Mouse (Mus musculus): Measurements from ENCODE around the gene Tgfbr2. TPM values are rescaled to one million over a fixed set of nuclear protein-coding genes. Genes with fewer than 3 reads are reported as not detected.

Gene Tgfbr2
- polyA plus RNA-seq, 1 experiment from 2014 or later: 8.8 TPM

DNA sequence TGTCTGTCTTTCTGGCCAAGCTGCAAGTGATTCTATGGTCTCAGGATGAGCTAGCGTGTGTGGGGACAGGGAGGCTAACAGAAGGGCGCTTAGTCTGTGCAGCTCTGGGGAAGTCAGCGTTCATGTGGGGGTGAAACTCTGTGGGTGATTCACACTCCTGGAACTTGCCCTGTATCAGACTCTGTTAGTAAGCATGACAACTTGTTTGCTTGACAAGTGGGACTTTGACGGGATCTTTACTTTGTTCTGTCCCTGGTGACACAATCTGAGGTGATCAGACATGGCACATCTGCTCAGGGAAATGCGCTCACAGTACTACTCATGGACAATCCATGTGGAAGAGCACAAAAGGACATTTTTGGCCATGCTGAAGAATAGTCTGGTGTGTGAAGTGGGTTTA, 87.9 kb downstream of the Tgfbr2 start:
- Histone ChIP-seq H3K36me3 (ENCODE audit: control insufficient read depth, insufficient read depth, low read length) (no peaks in the 10 kb centered on the region), H3K27me3 (ENCODE audit: control insufficient read depth, insufficient read depth, low read length) (no peaks in the 10 kb centered on the region), H3K4me1 (replicated peaks; ENCODE audit: control insufficient read depth, insufficient read depth, low read length) (no peaks in the 10 kb centered on the region), H3K9me3 (ENCODE audit: control insufficient read depth, low read length) (no peaks in the 10 kb centered on the region), H3K4me3 (ENCODE audit: low read depth, low read length) (no peak overlapping the region), H3K4me2 (replicated peaks; ENCODE audit: low read depth, low read length) (no peak overlapping the region), H3K9ac (ENCODE audit: low read depth, low read length) (no peak overlapping the region), H3K27ac (ENCODE audit: low read depth, low read length) (no peak overlapping the region)
- ATAC-seq (ENCODE audit: low FRiP score) (no peak), DNase-seq (ENCODE audit: low spot score) (no peak)
- 88% methylated on average over 5 of the region's 5 CpGs for WGBS

GRCm38 (mm10) chr9:116085999-116086398, 89.2 kb downstream of the Tgfbr2 start:
- H3K27ac ChIP-seq (ENCODE audit: low read depth, low read length): no peak overlapping the region
- no peaks in the 10 kb centered on the region for H3K27me3 ChIP-seq (ENCODE audit: control insufficient read depth, insufficient read depth, low read length)
- DNase-seq (ENCODE audit: low spot score): no peak
- H3K4me1 ChIP-seq (replicated peaks; ENCODE audit: control insufficient read depth, insufficient read depth, low read length): no peaks in the 10 kb centered on the region
- no peaks in the 10 kb centered on the region for H3K36me3 ChIP-seq (ENCODE audit: control insufficient read depth, insufficient read depth, low read length)
- WGBS: 89% methylated on average over 6 of the region's 6 CpGs
- H3K4me2 ChIP-seq (replicated peaks; ENCODE audit: low read depth, low read length): no peak overlapping the region
- no peak overlapping the region for H3K4me3 ChIP-seq (ENCODE audit: low read depth, low read length)
- no peak overlapping the region for H3K9ac ChIP-seq (ENCODE audit: low read depth, low read length)
- no peak for ATAC-seq (ENCODE audit: low FRiP score)
- H3K9me3 ChIP-seq (ENCODE audit: control insufficient read depth, low read length): no peaks in the 10 kb centered on the region

DNA sequence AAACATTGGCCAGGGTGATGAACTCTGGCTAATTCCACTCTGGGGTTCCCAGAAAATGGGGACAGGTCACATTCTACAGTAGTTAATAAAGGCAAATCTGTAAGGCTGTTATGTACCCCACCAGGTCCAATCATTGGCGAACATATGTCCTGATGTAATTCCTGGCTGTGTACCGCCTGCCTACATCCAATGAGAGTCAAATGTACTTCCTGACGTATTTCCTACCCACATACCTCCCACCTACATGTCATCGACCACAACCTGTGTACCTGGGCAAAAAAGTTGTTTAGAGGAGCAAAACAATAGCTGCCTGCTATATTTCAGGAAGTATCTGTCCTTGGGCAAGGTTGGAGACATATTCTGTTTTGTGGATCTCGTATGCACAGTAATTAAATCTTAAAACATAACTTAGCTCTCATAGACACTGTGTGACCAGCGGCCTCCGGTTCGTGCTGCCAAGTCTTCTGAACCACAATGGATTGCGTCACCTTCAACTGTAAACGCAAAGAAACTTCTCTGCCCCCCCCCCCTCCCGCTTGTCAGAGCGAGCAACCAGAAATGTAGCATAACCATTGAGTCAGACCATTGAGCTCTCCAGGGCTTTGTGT, 90.7 kb downstream of the Tgfbr2 start:
- DNase-seq (ENCODE audit: low spot score): no peak
- Histone ChIP-seq H3K4me2 (replicated peaks; ENCODE audit: low read depth, low read length) (no peak overlapping the region), H3K4me1 (replicated peaks; ENCODE audit: control insufficient read depth, insufficient read depth, low read length) (no peaks in the 10 kb centered on the region), H3K27me3 (ENCODE audit: control insufficient read depth, insufficient read depth, low read length) (no peaks in the 10 kb centered on the region), H3K4me3 (ENCODE audit: low read depth, low read length) (no peak overlapping the region), H3K27ac (ENCODE audit: low read depth, low read length) (no peak overlapping the region), H3K9me3 (ENCODE audit: control insufficient read depth, low read length) (no peaks in the 10 kb centered on the region), H3K36me3 (ENCODE audit: control insufficient read depth, insufficient read depth, low read length) (no peaks in the 10 kb centered on the region), H3K9ac (ENCODE audit: low read depth, low read length) (no peak overlapping the region)
- 94% methylated on average over 12 of the region's 12 CpGs for WGBS
- ATAC-seq (ENCODE audit: low FRiP score): no peak

DNA sequence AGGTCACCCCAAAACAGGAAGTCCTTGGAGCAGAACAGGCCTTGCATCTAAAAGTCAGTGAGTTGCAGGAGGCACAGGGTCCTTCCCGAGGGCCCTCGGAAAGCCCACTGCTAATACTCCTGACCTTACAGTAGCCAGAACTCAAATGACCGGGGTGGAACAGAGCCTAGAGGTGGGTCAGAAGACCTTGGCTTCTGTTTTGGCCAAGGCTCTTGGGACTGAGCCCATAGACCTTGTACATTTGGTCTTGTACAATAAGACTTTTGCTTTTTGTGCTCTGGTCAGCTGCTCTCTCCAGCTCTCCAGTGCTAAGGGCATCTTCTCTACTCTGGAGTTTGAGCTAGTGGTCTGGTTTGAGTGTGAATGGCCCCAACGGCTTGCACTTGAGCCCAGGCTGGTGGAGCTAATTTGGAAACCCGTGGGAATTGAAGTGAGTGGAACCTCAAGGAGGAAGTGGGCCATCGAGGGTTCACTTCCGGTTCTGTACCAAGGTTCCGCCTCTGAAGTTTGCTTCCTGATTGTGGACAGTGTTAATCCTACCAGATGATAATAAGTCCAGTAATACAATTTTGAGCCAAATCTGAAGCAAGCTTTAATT, 91.3 kb downstream of the Tgfbr2 start:
- Histone ChIP-seq H3K9ac (ENCODE audit: low read depth, low read length) (no peak overlapping the region), H3K4me1 (replicated peaks; ENCODE audit: control insufficient read depth, insufficient read depth, low read length) (no peaks in the 10 kb centered on the region), H3K4me3 (ENCODE audit: low read depth, low read length) (no peak overlapping the region), H3K36me3 (ENCODE audit: control insufficient read depth, insufficient read depth, low read length) (no peaks in the 10 kb centered on the region), H3K4me2 (replicated peaks; ENCODE audit: low read depth, low read length) (no peak overlapping the region), H3K27me3 (ENCODE audit: control insufficient read depth, insufficient read depth, low read length) (no peaks in the 10 kb centered on the region), H3K9me3 (ENCODE audit: control insufficient read depth, low read length) (no peaks in the 10 kb centered on the region), H3K27ac (ENCODE audit: low read depth, low read length) (no peak overlapping the region)
- no peak for DNase-seq (ENCODE audit: low spot score)
- WGBS: 88% methylated on average over 8 of the region's 8 CpGs
- ATAC-seq (ENCODE audit: low FRiP score): no peak

- Histone ChIP-seq H3K36me3 (ENCODE audit: control insufficient read depth, insufficient read depth, low read length) (no peaks in the 10 kb centered on the region), H3K27me3 (ENCODE audit: control insufficient read depth, insufficient read depth, low read length) (no peaks in the 10 kb centered on the region), H3K4me3 (ENCODE audit: low read depth, low read length) (no peak overlapping the region), H3K9ac (ENCODE audit: low read depth, low read length) (no peak overlapping the region), H3K4me2 (replicated peaks; ENCODE audit: low read depth, low read length) (no peak overlapping the region), H3K4me1 (replicated peaks; ENCODE audit: control insufficient read depth, insufficient read depth, low read length) (no peaks in the 10 kb centered on the region), H3K9me3 (ENCODE audit: control insufficient read depth, low read length) (no peaks in the 10 kb centered on the region), H3K27ac (ENCODE audit: low read depth, low read length) (no peak overlapping the region)
- no peak for ATAC-seq (ENCODE audit: low FRiP score)
- WGBS: 89% methylated on average over 5 of the region's 5 CpGs
- no peak for DNase-seq (ENCODE audit: low spot score)
Observed at GRCm38 (mm10) chr9:116083300-116083699, 91.9 kb downstream of the Tgfbr2 start.

DNA sequence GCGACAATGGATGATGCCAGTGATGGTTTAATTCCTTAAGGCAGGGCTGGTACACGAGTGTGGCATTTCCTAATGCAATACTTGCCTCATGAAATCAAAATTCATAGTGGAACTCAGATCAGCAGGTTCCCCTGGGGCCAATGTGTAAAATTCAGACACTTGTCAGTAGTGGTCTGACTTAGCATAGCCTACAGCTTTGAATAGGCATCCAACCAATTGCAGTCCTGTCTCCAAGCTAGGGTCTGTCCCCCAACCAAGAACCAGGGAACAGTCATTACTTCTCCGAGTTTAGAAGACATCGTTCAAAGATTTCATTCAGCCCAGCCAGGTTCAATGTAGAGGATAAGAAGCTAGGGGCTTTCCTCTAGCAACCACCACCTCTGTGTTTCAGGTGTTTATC, 93.4 kb downstream of the Tgfbr2 start:
- no peaks in the 10 kb centered on the region for H3K36me3 ChIP-seq (ENCODE audit: control insufficient read depth, insufficient read depth, low read length)
- DNase-seq (ENCODE audit: low spot score) (no peak), ATAC-seq (ENCODE audit: low FRiP score) (no peak)
- no peak overlapping the region for H3K9ac ChIP-seq (ENCODE audit: low read depth, low read length)
- no peak overlapping the region for H3K4me2 ChIP-seq (replicated peaks; ENCODE audit: low read depth, low read length)
- no peaks in the 10 kb centered on the region for H3K9me3 ChIP-seq (ENCODE audit: control insufficient read depth, low read length)
- WGBS: 84% methylated on average over 4 of the region's 4 CpGs
- H3K4me3 ChIP-seq (ENCODE audit: low read depth, low read length): no peak overlapping the region
- no peaks in the 10 kb centered on the region for H3K27me3 ChIP-seq (ENCODE audit: control insufficient read depth, insufficient read depth, low read length)
- no peaks in the 10 kb centered on the region for H3K4me1 ChIP-seq (replicated peaks; ENCODE audit: control insufficient read depth, insufficient read depth, low read length)
- H3K27ac ChIP-seq (ENCODE audit: low read depth, low read length): no peak overlapping the region

GRCm38 (mm10) chr9:116077419-116077818, 97.7 kb downstream of the Tgfbr2 start:
- Histone ChIP-seq H3K27ac (ENCODE audit: low read depth, low read length) (no peak overlapping the region), H3K4me2 (replicated peaks; ENCODE audit: low read depth, low read length) (no peak overlapping the region), H3K36me3 (ENCODE audit: control insufficient read depth, insufficient read depth, low read length) (no peaks in the 10 kb centered on the region), H3K27me3 (ENCODE audit: control insufficient read depth, insufficient read depth, low read length) (no peaks in the 10 kb centered on the region), H3K4me3 (ENCODE audit: low read depth, low read length) (no peak overlapping the region), H3K9ac (ENCODE audit: low read depth, low read length) (no peak overlapping the region), H3K9me3 (ENCODE audit: control insufficient read depth, low read length) (no peaks in the 10 kb centered on the region), H3K4me1 (replicated peaks; ENCODE audit: control insufficient read depth, insufficient read depth, low read length) (no peaks in the 10 kb centered on the region)
- ATAC-seq (ENCODE audit: low FRiP score): no peak
- 93% methylated on average over 2 of the region's 2 CpGs for WGBS
- no peak for DNase-seq (ENCODE audit: low spot score)

DNA sequence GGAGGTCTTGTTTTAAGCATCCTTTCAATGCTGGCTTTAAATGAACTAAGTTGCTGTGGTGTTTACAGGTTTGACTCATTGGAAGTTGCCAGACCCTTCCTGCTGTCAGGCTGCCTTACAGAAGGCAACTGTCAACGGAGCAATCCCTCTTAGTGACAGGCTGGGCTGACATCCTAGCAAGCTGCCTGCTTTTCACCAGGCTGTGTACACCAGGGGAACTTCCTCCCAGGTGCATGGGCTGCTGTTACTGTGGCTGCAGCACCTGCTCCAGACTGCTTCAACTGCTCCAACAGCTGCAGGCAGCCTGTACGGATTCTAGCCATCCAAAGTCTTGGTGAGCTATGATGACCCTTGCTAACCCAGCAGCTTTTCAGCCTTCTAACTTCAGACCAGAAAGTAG, 98.2 kb downstream of the Tgfbr2 start:
- no peak for ATAC-seq (ENCODE audit: low FRiP score)
- WGBS: 79% methylated on average over 2 of the region's 2 CpGs
- DNase-seq (ENCODE audit: low spot score): no peak
- H3K9me3 ChIP-seq (ENCODE audit: control insufficient read depth, low read length): no peaks in the 10 kb centered on the region
- H3K36me3 ChIP-seq (ENCODE audit: control insufficient read depth, insufficient read depth, low read length): no peaks in the 10 kb centered on the region
- H3K4me2 ChIP-seq (replicated peaks; ENCODE audit: low read depth, low read length): no peak overlapping the region
- no peak overlapping the region for H3K4me3 ChIP-seq (ENCODE audit: low read depth, low read length)
- H3K27ac ChIP-seq (ENCODE audit: low read depth, low read length): no peak overlapping the region
- H3K9ac ChIP-seq (ENCODE audit: low read depth, low read length): no peak overlapping the region
- no peaks in the 10 kb centered on the region for H3K27me3 ChIP-seq (ENCODE audit: control insufficient read depth, insufficient read depth, low read length)
- H3K4me1 ChIP-seq (replicated peaks; ENCODE audit: control insufficient read depth, insufficient read depth, low read length): no peaks in the 10 kb centered on the region

- no peaks in the 10 kb centered on the region for H3K27me3 ChIP-seq (ENCODE audit: control insufficient read depth, insufficient read depth, low read length)
- no peak for ATAC-seq (ENCODE audit: low FRiP score)
- H3K36me3 ChIP-seq (ENCODE audit: control insufficient read depth, insufficient read depth, low read length): no peaks in the 10 kb centered on the region
- H3K4me1 ChIP-seq (replicated peaks; ENCODE audit: control insufficient read depth, insufficient read depth, low read length): no peaks in the 10 kb centered on the region
- H3K9me3 ChIP-seq (ENCODE audit: control insufficient read depth, low read length): no peaks in the 10 kb centered on the region
- no peak overlapping the region for H3K4me3 ChIP-seq (ENCODE audit: low read depth, low read length)
- no peak overlapping the region for H3K27ac ChIP-seq (ENCODE audit: low read depth, low read length)
- no peak overlapping the region for H3K9ac ChIP-seq (ENCODE audit: low read depth, low read length)
- WGBS: 77% methylated on average over 4 of the region's 4 CpGs
- no peak overlapping the region for H3K4me2 ChIP-seq (replicated peaks; ENCODE audit: low read depth, low read length)
- DNase-seq (ENCODE audit: low spot score): no peak
Observed at GRCm38 (mm10) chr9:116076163-116076562, 99.0 kb downstream of the Tgfbr2 start.
